Mouse (Mus musculus) lung, embryonic 16.5 days (tissue): ENCODE results near the gene Ccl22. TPM values are rescaled to one million over a fixed set of nuclear protein-coding genes. Genes with fewer than 3 reads are reported as not detected.

Source experiments
- ATAC-seq: fragments of 200-750 bp; cut with Nextera tagmentation; 2 replicates; pipeline ENCODE4 v1.8.0; 2017; ENCODE audit warnings: low read depth, mild to moderate bottlenecking, moderate library complexity
- H3K27ac ChIP-seq: fragments of 300-500 bp; sonication (generic); 2 replicates; pipeline ENCODE4 v1.5.1; 2014; ENCODE audit warnings: mild to moderate bottlenecking, control low read depth, low read length
- H3K27me3 ChIP-seq: fragments of 300-500 bp; sonication (generic); 2 replicates; pipeline ENCODE4 v1.6.1; 2014; ENCODE audit warnings: low read depth, low read length, mixed read lengths; ENCODE audit not compliant: control insufficient read depth, insufficient read depth
- H3K36me3 ChIP-seq: fragments of 300-500 bp; sonication (generic); 2 replicates; pipeline ENCODE4 v1.6.1; 2014; ENCODE audit warnings: low read length; ENCODE audit not compliant: control insufficient read depth, insufficient read depth
- H3K4me1 ChIP-seq: fragments of 300-500 bp; sonication (generic); replicated peaks from 2 replicates; pipeline ENCODE4 v1.6.1; 2014; ENCODE audit warnings: low read length, mixed read lengths; ENCODE audit not compliant: control insufficient read depth, insufficient read depth
- H3K4me2 ChIP-seq: fragments of 300-500 bp; sonication (generic); 2 replicates; pipeline ENCODE4 v1.6.1; 2014; ENCODE audit warnings: low read depth, low read length, control low read depth
- H3K4me3 ChIP-seq: fragments of 300-500 bp; sonication (generic); 2 replicates; pipeline ENCODE4 v1.5.1; 2014; ENCODE audit warnings: mild to moderate bottlenecking, low read length, control low read depth
- H3K9ac ChIP-seq: fragments of 300-500 bp; sonication (generic); 2 replicates; pipeline ENCODE4 v1.6.1; 2014; ENCODE audit warnings: low read length, control low read depth
- H3K9me3 ChIP-seq: fragments of 300-500 bp; sonication (generic); 2 replicates; pipeline ENCODE4 v1.6.1; 2016; ENCODE audit warnings: low read length; ENCODE audit not compliant: control insufficient read depth
- WGBS: fragments of 180-500 bp; shearing (Covaris S2); extraction: QIAGEN DNeasy Blood & Tissue Kit; methylation state at CpG from one replicate; pipeline ENCODE4 v1.1.7; 2014; 5-methylcytosine and 5-hydroxymethylcytosine counted together
- polyA plus RNA-seq: library from polyadenylated mRNA; unstranded; fragments of >200 nt; fragmentation: Nextera tagmentation; extraction: Ambion mirVana; gene quantifications from 2 replicates; pipeline ENCODE4 v1.2.1, GENCODE M21; 2015

Gene Ccl22
- polyA plus RNA-seq = not detected in 2 replicates

- Histone ChIP-seq H3K4me3 (no peak within 1 kb of the TSS), H3K9ac (no peak within 1 kb of the TSS), H3K27me3 (no peaks in the 10 kb centered on the region), H3K4me1 (no peaks in the 10 kb centered on the region), H3K4me2 (no peak within 1 kb of the TSS), H3K9me3 (peaks cover under 1% of the 10 kb centered on the region; the same call in 1 of the 2 replicates), H3K27ac (no peak within 1 kb of the TSS), H3K36me3 (no peaks in the 10 kb centered on the region)
- no peak for ATAC-seq
- 81% methylated on average over 7 of the region's 7 CpGs for WGBS
These were observed at the start of gene Ccl22 for GRCm38 (mm10) chr8:94745476-94746184. Gene Ccl22 (plus strand): TSS chr8:94745590.

DNA sequence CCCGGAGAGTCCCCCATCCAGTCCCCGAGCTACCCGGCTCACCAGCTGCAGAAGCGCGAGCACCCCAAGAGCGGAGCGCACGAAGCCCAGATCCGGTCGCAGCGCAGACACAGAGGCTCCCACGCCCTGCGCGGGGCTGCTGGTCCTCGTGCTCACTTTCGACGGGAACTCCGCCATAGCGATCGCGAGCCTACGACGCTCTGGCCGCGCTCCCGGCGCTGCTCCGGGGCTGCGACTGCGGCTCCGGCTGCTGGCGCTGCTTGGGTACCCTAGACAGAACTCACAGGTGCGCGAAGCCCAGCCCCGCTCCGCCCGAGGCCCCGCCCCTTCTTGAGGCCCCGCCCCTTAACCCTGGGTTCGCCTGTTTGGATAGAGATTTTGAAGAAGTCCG is 49.4 kb upstream of the Ccl22 start, which contains the start of gene Pllp:
TSS of gene Pllp (minus strand) at position 285 of the 391 bp plus-strand sequence.
- Histone ChIP-seq H3K4me1 (peaks cover 12% of the 10 kb centered on the region), H3K36me3 (no peaks in the 10 kb centered on the region), H3K4me2 (peak within 1 kb of the TSS; percentile 82), H3K9me3 (no peaks in the 10 kb centered on the region), H3K27me3 (peaks cover 36% of the 10 kb centered on the region), H3K9ac (peak within 1 kb of the TSS; percentile 47; the same call in 1 of the 2 replicates), H3K27ac (no peak within 1 kb of the TSS), H3K4me3 (peak within 1 kb of the TSS; percentile 51)
- peak; percentile 73 for ATAC-seq
- under 1% methylated on average over 41 of the region's 41 CpGs for whole genome bisulfite sequencing

- WGBS = 50% methylated on average over 3 of the region's 3 CpGs
- ATAC-seq = no peak
- Histone ChIP-seq H3K27ac (no peak overlapping the region), H3K4me1 (peaks cover 12% of the 10 kb centered on the region), H3K4me2 (no peak overlapping the region), H3K9me3 (no peaks in the 10 kb centered on the region), H3K4me3 (no peak overlapping the region), H3K9ac (no peak overlapping the region), H3K27me3 (peaks cover 36% of the 10 kb centered on the region), H3K36me3 (no peaks in the 10 kb centered on the region)
These were observed 48.8 kb upstream of the Ccl22 start for GRCm38 (mm10) chr8:94696566-94696965.

DNA sequence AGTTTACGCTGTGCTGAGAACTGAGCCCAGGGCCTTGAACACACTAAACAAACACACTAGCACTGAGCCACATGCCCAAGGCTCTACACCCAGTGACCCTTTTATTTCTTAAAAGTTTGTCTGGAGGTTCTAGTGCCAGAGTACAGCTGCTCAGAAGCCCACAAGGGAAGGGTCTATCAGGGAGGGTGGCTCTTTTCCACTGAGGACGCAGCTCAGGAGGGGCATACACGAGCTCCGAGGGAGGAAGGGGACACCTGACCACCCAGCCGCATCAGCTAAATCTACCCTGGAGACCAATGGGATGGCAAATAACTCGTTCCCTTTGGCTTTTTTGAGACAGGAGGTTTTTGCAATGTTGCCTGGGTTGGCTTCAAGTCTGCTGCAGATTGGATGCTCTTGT is 47.4 kb upstream of the Ccl22 start:
- 74% methylated on average over 6 of the region's 6 CpGs for WGBS
- Histone ChIP-seq H3K36me3 (no peaks in the 10 kb centered on the region), H3K4me1 (peaks cover 12% of the 10 kb centered on the region), H3K27me3 (peaks cover 36% of the 10 kb centered on the region), H3K9ac (no peak overlapping the region), H3K4me3 (no peak overlapping the region), H3K4me2 (no peak overlapping the region), H3K9me3 (no peaks in the 10 kb centered on the region), H3K27ac (no peak overlapping the region)
- ATAC-seq = no peak

DNA sequence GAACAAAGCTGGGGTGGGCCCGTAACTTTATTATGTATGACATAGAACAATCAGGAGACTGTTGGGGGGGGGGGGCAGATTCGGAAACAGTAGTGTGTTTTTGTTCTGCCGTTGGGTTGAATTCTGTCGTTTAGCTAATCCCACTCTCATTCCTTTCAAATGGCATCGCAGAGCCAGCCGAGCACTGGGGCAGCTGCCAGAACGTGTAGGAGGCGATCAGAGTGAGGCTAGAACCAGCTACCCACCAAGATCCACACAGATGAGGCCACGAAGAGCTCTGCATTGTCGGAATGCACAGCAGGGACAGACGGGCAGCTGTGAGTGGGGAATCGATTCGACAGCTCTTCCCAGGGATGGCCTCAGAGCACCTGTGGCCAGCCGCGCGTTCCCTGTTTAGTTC is 46.0 kb upstream of the Ccl22 start:
- no peak for ATAC-seq
- WGBS = 72% methylated on average over 16 of the region's 16 CpGs
- Histone ChIP-seq H3K4me1 (peaks cover 12% of the 10 kb centered on the region), H3K27me3 (peaks cover 30% of the 10 kb centered on the region), H3K36me3 (no peaks in the 10 kb centered on the region), H3K9me3 (no peaks in the 10 kb centered on the region), H3K27ac (no peak overlapping the region), H3K4me2 (no peak overlapping the region), H3K4me3 (no peak overlapping the region), H3K9ac (no peak overlapping the region)

- 66% methylated on average over 4 of the region's 4 CpGs for WGBS
These were observed 44.9 kb upstream of the Ccl22 start for GRCm38 (mm10) chr8:94700421-94700935.

DNA sequence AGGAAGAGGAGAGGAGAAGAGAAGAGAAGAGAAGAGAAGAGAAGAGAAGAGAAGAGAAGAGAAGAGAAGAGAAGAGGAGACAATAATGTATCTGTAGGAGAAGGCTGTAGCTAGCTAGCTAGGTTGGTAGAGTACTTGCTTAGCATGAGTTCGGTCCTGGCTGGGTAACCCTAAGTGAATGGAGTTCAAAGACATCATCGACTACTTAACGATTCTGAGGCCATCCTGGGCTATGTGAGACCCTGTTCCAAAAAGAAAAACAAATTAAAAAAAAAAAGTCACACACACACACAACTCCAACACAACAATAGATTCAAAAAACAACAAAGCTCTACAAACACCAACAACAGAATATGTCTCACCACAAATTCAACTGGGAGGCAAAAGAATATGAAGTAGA is 43.2 kb upstream of the Ccl22 start:
- no peak overlapping the region for H3K27ac ChIP-seq
- no peak overlapping the region for H3K9ac ChIP-seq
- no peaks in the 10 kb centered on the region for H3K9me3 ChIP-seq
- H3K4me2 ChIP-seq = peak overlapping the region; percentile 70
- no peak overlapping the region for H3K4me3 ChIP-seq
- no peak for ATAC-seq
- no peaks in the 10 kb centered on the region for H3K4me1 ChIP-seq
- H3K36me3 ChIP-seq = no peaks in the 10 kb centered on the region
- 70% methylated on average over 3 of the region's 3 CpGs for WGBS
- H3K27me3 ChIP-seq = peaks cover 4% of the 10 kb centered on the region

More at GRCm38 (mm10) chr8:94700421-94700935, 44.9 kb upstream of the Ccl22 start:
- Histone ChIP-seq H3K36me3 (no peaks in the 10 kb centered on the region), H3K9ac (no peak overlapping the region), H3K4me2 (no peak overlapping the region), H3K27me3 (peaks cover 20% of the 10 kb centered on the region), H3K27ac (no peak overlapping the region), H3K9me3 (no peaks in the 10 kb centered on the region), H3K4me1 (peaks cover 9% of the 10 kb centered on the region), H3K4me3 (no peak overlapping the region)
- no peak for ATAC-seq

DNA sequence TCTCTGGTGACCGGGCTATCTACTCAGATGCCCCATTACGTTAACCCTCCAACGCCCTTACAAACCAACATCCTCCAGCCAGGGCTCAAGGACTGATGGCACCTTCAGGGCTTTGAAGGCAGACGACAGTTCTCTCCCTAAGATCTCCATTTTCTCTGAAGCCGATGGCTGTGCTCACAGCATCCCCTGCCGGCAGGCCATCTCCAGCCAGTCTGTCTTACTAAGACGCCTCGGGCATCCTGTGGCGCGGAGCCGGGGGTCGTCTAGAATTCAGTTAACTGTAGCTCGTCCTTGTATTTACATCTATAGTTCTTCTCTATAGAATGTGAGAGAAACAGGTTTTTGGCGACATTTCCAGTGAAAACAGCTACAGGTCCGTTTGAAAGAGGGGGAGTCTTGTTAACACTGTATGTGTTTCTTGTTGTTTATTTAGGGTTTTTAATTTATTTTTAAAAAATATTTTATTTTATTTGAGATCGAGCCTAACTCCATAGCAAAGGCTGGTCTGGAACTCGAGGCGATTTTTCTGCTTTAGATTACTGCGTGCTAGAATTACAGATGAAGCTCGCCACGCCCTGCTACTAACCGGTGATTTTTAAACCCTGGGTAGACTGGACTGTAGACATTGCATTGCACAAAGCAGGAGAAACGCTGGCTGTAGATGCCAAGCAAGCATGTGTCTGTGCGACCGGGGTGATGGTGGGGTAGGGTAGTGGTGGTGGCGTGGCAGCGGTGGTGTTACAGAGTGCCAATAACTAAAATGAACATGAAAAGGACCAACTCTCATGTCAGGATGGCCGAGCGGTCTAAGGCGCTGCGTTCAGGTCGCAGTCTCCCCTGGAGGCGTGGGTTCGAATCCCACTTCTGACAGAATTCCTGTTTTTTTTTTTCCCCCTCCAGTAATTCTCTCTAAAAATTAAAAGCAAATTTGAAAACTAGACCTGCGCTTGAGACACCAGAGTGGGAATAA is 42.3 kb upstream of the Ccl22 start:
- Histone ChIP-seq H3K27me3 (0 out of 2 replicates have a peak, but pooled peaks cover under 1% of the 10 kb centered on the region), H3K9ac (peak overlapping the region; percentile 57), H3K36me3 (no peaks in the 10 kb centered on the region), H3K4me3 (peak overlapping the region; percentile 61), H3K4me1 (no peaks in the 10 kb centered on the region), H3K4me2 (peak overlapping the region; percentile 70), H3K9me3 (no peaks in the 10 kb centered on the region), H3K27ac (peak overlapping the region; percentile 12; the same call in 1 of the 2 replicates)
- ATAC-seq = peak; percentile 91
- WGBS = under 1% methylated on average over 35 of the region's 35 CpGs
